In genomic region chr1:35810571-35811342, GRCm38 (mm10) we compare ENCODE assay signal across 20 mouse cellular contexts.
DNase-seq lines count a peak whose midpoint lies in the region; ATAC-seq lines count a peak whose summit lies in the region.
"Had no signal": no experiment of that assay in that cellular context is flagged by ENCODE, and none has a peak within 500 bp of the region (broad histone marks: within the 10 kb centered on the region; RNA-seq: fewer than 3 reads in every experiment).

No protein-coding gene starts in this region.

- 58% methylated on average over 8 of the region's 8 CpGs for WGBS in hindbrain, embryonic 11.5 days
- 62% methylated on average over 8 of the region's 8 CpGs for WGBS in hindbrain, embryonic 16.5 days
- WGBS in forebrain, embryonic 13.5 days, result 90% methylated on average over 8 of the region's 8 CpGs

- no peak overlapping the region for H3K27ac ChIP-seq in hindbrain, embryonic 11.5 days (ENCODE audit: low read depth, low read length)
- no peak overlapping the region for H3K27ac ChIP-seq in hindbrain, embryonic 16.5 days (ENCODE audit: low read depth, low read length)
- no peak overlapping the region for H3K27ac ChIP-seq in forebrain, embryonic 13.5 days
- H3K27ac ChIP-seq: embryonic facial prominence, embryonic 15.5 days; forebrain, embryonic 10.5 days; liver, embryonic 13.5 days had no signal

- no peak for DNase-seq in hindbrain, embryonic 11.5 days (ENCODE audit: low spot score)
- peak; percentile 75 for DNase-seq in A20 (ENCODE audit: low read depth, low spot score)
- peak; percentile 65 for DNase-seq in embryo, embryonic 10.5 days (ENCODE audit: low spot score)
- DNase-seq in right cerebral cortex, postnatal 25 days, result no peak
- DNase-seq in thymus, adult 18-20 months, result no peak
- DNase-seq: adrenal gland, postnatal 10 days; B cell, adult 2 months; heart, postnatal 14 days; kidney, adult 9 months; kidney, postnatal 36 days; layer of hippocampus, postnatal 36 days; liver, embryonic 13.5 days; thymus, postnatal 4 days had no signal

- no peak overlapping the region for H3K9ac ChIP-seq in hindbrain, embryonic 11.5 days (ENCODE audit: low read depth, low read length)
- H3K9ac ChIP-seq in hindbrain, embryonic 16.5 days (ENCODE audit: low read depth, low read length), result no peak overlapping the region
- no peak overlapping the region for H3K9ac ChIP-seq in forebrain, embryonic 13.5 days
- H3K9ac ChIP-seq: embryonic facial prominence, embryonic 15.5 days; liver, embryonic 13.5 days had no signal

- ATAC-seq in hindbrain, embryonic 11.5 days (ENCODE audit: low FRiP score), result peak; percentile 25; the same call in 1 of the 2 replicates
- no peak for ATAC-seq in hindbrain, embryonic 16.5 days
- ATAC-seq in monocyte, adult 5-6 weeks (replicated peaks; ENCODE audit: insufficient number of reproducible peaks, low FRiP score, low TSS enrichment, poor library complexity, severe bottlenecking), result peak; percentile 72
- ATAC-seq in forebrain, embryonic 13.5 days, result no peak
- ATAC-seq: inflammation-experienced regulatory T-cells, adult 6 months; lung, postnatal 0 days had no signal

- H3K4me1 ChIP-seq in hindbrain, embryonic 11.5 days (replicated peaks; ENCODE audit: control insufficient read depth, insufficient read depth, low read length), result no peaks in the 10 kb centered on the region
- H3K4me1 ChIP-seq in hindbrain, embryonic 16.5 days (ENCODE audit: control insufficient read depth, insufficient read depth, low read depth, low read length), result peaks cover 6% of the 10 kb centered on the region
- H3K4me1 ChIP-seq in forebrain, embryonic 13.5 days, result peaks cover 14% of the 10 kb centered on the region
- H3K4me1 ChIP-seq: liver, embryonic 13.5 days had no signal

- H3K4me3 ChIP-seq in hindbrain, embryonic 11.5 days (ENCODE audit: low read depth, low read length), result no peak overlapping the region
- H3K4me3 ChIP-seq in hindbrain, embryonic 16.5 days (ENCODE audit: low read length), result no peak overlapping the region
- no peak overlapping the region for H3K4me3 ChIP-seq in forebrain, embryonic 13.5 days
- H3K4me3 ChIP-seq: embryonic facial prominence, embryonic 15.5 days; forebrain, embryonic 10.5 days; liver, embryonic 13.5 days had no signal

- H3K36me3 ChIP-seq in hindbrain, embryonic 11.5 days (ENCODE audit: control insufficient read depth, insufficient read depth, low read length), result no peaks in the 10 kb centered on the region
- no peaks in the 10 kb centered on the region for H3K36me3 ChIP-seq in hindbrain, embryonic 16.5 days (ENCODE audit: control insufficient read depth, insufficient read depth, low read length)
- no peaks in the 10 kb centered on the region for H3K36me3 ChIP-seq in forebrain, embryonic 13.5 days (ENCODE audit: poor library complexity, severe bottlenecking)
- H3K36me3 ChIP-seq: embryonic facial prominence, embryonic 15.5 days; forebrain, embryonic 10.5 days; liver, embryonic 13.5 days had no signal

- H3K9me3 ChIP-seq in hindbrain, embryonic 11.5 days (ENCODE audit: control insufficient read depth, low read length), result no peaks in the 10 kb centered on the region
- no peaks in the 10 kb centered on the region for H3K9me3 ChIP-seq in hindbrain, embryonic 16.5 days (ENCODE audit: control insufficient read depth, low read length)
- no peaks in the 10 kb centered on the region for H3K9me3 ChIP-seq in forebrain, embryonic 13.5 days (replicated peaks)
- H3K9me3 ChIP-seq: embryonic facial prominence, embryonic 15.5 days; forebrain, embryonic 10.5 days; liver, embryonic 13.5 days had no signal

- H3K4me2 ChIP-seq in hindbrain, embryonic 11.5 days (replicated peaks; ENCODE audit: low read depth, low read length), result no peak overlapping the region
- no peak overlapping the region for H3K4me2 ChIP-seq in hindbrain, embryonic 16.5 days (ENCODE audit: low read length)
- H3K4me2 ChIP-seq in forebrain, embryonic 13.5 days, result no peak overlapping the region
- H3K4me2 ChIP-seq: embryonic facial prominence, embryonic 15.5 days; liver, embryonic 13.5 days had no signal

- no peaks in the 10 kb centered on the region for H3K27me3 ChIP-seq in hindbrain, embryonic 11.5 days (ENCODE audit: control insufficient read depth, insufficient read depth, low read length)
- H3K27me3 ChIP-seq in hindbrain, embryonic 16.5 days (replicated peaks; ENCODE audit: control insufficient read depth, insufficient read depth, low read length), result no peaks in the 10 kb centered on the region
- no peaks in the 10 kb centered on the region for H3K27me3 ChIP-seq in forebrain, embryonic 13.5 days
- H3K27me3 ChIP-seq: embryonic facial prominence, embryonic 15.5 days; liver, embryonic 13.5 days had no signal

Comparison
In these comparisons a context has a peak if more than half of its experiments do, and no peak if none do; other contexts are left out.
1. ATAC-seq: peak in hindbrain, embryonic 11.5 days (single experiment) and monocyte, adult 5-6 weeks (single experiment); none in hindbrain, embryonic 16.5 days (single experiment) and forebrain, embryonic 13.5 days (single experiment).
2. DNase-seq: peak in A20 (single experiment) and embryo, embryonic 10.5 days (single experiment); none in hindbrain, embryonic 11.5 days (single experiment), right cerebral cortex, postnatal 25 days (single experiment) and thymus, adult 18-20 months (0 of 2).